Mouse (Mus musculus): Measurements from ENCODE around the gene Slc7a4.

GRCm38 (mm10) chr16:17553910-17554685, 28.9 kb downstream of the Slc7a4 start:
- TF ChIP-seq CTCF (IDR thresholded peaks at IDR 0.05; ENCODE audit: low read depth, low read length), result no peak
- TF ChIP-seq POLR2A (IDR thresholded peaks at IDR 0.05; ENCODE audit: insufficient read depth, low read length), result no peak
- TF ChIP-seq EP300 (IDR thresholded peaks at IDR 0.05; ENCODE audit: insufficient read depth, low read depth, low read length), result peak; percentile 37; the same call in 1 of the 2 replicates

Measured in ES-Bruce4 (cell line).